Mouse (Mus musculus) olfactory bulb, adult 2 months (tissue): ENCODE measurements around the gene Usp46. TPM values are rescaled to one million over a fixed set of nuclear protein-coding genes. Genes with fewer than 3 reads are reported as not detected.
"Not testable (repeated sequence)": the region's sequence is repeated elsewhere in the genome, so short reads cannot be mapped to it uniquely, and the experiment has no call there.

ENCODE experiments used
- H3K27ac ChIP-seq: fragments of 200-500 bp; 2 replicates; pipeline ENCODE4 v1.5.1; 2012; ENCODE audit warnings: low read depth, low read length; ENCODE audit not compliant: insufficient read depth
- H3K4me1 ChIP-seq: fragments of 200-500 bp; 2 replicates; pipeline ENCODE4 v1.6.1; 2012; ENCODE audit warnings: low read length; ENCODE audit not compliant: control insufficient read depth, insufficient read depth
- H3K4me3 ChIP-seq: fragments of 200-500 bp; 2 replicates; pipeline ENCODE4 v1.5.1; 2012; ENCODE audit warnings: mild to moderate bottlenecking, low read depth, low read length, moderate library complexity; ENCODE audit not compliant: insufficient read depth
- CTCF ChIP-seq: fragments of 200-500 bp; IDR thresholded peaks from 2 replicates; pipeline ENCODE4 v1.5.1; 2012; ENCODE audit warnings: low read depth, mild to moderate bottlenecking, low read length, moderate library complexity; ENCODE audit not compliant: insufficient read depth
- POLR2A ChIP-seq: fragments of 200-500 bp; IDR thresholded peaks from 2 replicates; pipeline ENCODE4 v1.6.1; 2012; ENCODE audit warnings: mild to moderate bottlenecking, low read depth, low read length, moderate library complexity; ENCODE audit not compliant: insufficient read depth
- WGBS: fragments of 180-500 bp; shearing (Covaris S2); methylation state at CpG from one replicate; pipeline ENCODE4 v1.1.7; 2018; 5-methylcytosine and 5-hydroxymethylcytosine counted together
- polyA plus RNA-seq: library from polyadenylated mRNA; stranded (reverse); fragments of >200 nt; gene quantifications from 2 replicates; pipeline ENCODE4 v1.2.4, GENCODE M21; 2012; ENCODE audit warnings: low replicate concordance; ENCODE audit not compliant: missing spikeins, insufficient read depth, insufficient read length

The Usp46 gene
- polyA plus RNA-seq, 1 experiment: 164 TPM

GRCm38 (mm10) chr5:74078400-74078799, 10.2 kb upstream of the Usp46 start:
- WGBS: 97% methylated on average over 1 of the region's 1 CpGs
- 0 out of 2 replicates have a peak overlapping the region, but pooled peaks have one; percentile 48 for H3K27ac ChIP-seq

GRCm38 (mm10) chr5:74077959-74078358, 9.7 kb upstream of the Usp46 start:
- peak overlapping the region; percentile 53; the same call in 1 of the 2 replicates for H3K27ac ChIP-seq
- H3K4me1 ChIP-seq: peaks cover 7% of the 10 kb centered on the region
- 22% methylated on average over 8 of the region's 8 CpGs for WGBS
- no peak overlapping the region for H3K4me3 ChIP-seq
- no peak for TF ChIP-seq CTCF
- TF ChIP-seq POLR2A: no peak

More at GRCm38 (mm10) chr5:74078400-74078799, 10.2 kb upstream of the Usp46 start:
- peaks cover 7% of the 10 kb centered on the region for H3K4me1 ChIP-seq
- TF ChIP-seq POLR2A (no peak), CTCF (no peak)
- no peak overlapping the region for H3K4me3 ChIP-seq

- TF ChIP-seq CTCF (no peak), POLR2A (no peak)
- 30% methylated on average over 9 of the region's 9 CpGs for WGBS
- H3K27ac ChIP-seq: no peak overlapping the region
- H3K4me1 ChIP-seq: peaks cover 7% of the 10 kb centered on the region
- no peak overlapping the region for H3K4me3 ChIP-seq
Observed at GRCm38 (mm10) chr5:74076759-74077158, 8.5 kb upstream of the Usp46 start.

- H3K4me1 ChIP-seq, H3K27ac ChIP-seq, H3K4me3 ChIP-seq: not testable (repeated sequence)
- WGBS: 88% methylated on average over 5 of the region's 5 CpGs
Observed at GRCm38 (mm10) chr5:74070564-74070963, 2.3 kb upstream of the Usp46 start.

- H3K4me3 ChIP-seq: peak overlapping the region; percentile 99
- 1% methylated on average over 18 of the region's 18 CpGs for WGBS
- peaks cover 10% of the 10 kb centered on the region for H3K4me1 ChIP-seq
- peak overlapping the region; percentile 97 for H3K27ac ChIP-seq
- TF ChIP-seq POLR2A (no peak), CTCF (no peak)
Observed at GRCm38 (mm10) chr5:74068714-74069321, 587 bp upstream of the Usp46 start.

- peaks cover 12% of the 10 kb centered on the region for H3K4me1 ChIP-seq
- H3K27ac ChIP-seq: peak overlapping the region; percentile 37; the same call in 1 of the 2 replicates
- WGBS: 11% methylated on average over 4 of the region's 4 CpGs
- H3K4me3 ChIP-seq: peak overlapping the region; percentile 48
- TF ChIP-seq CTCF: no peak
- no peak for TF ChIP-seq POLR2A
Observed at GRCm38 (mm10) chr5:74067346-74067745, 885 bp downstream of the Usp46 start.

- Histone ChIP-seq H3K27ac (peak overlapping the region; percentile 93), H3K4me1 (peaks cover 14% of the 10 kb centered on the region), H3K4me3 (peak overlapping the region; percentile 48)
- 25% methylated on average over 12 of the region's 12 CpGs for WGBS
- no peak for TF ChIP-seq CTCF
- no peak for TF ChIP-seq POLR2A
Observed at GRCm38 (mm10) chr5:74066416-74067115, 1.7 kb downstream of the Usp46 start.

- TF ChIP-seq POLR2A (no peak), CTCF (no peak)
- H3K4me3 ChIP-seq: peak overlapping the region; percentile 48
- peaks cover 19% of the 10 kb centered on the region for H3K4me1 ChIP-seq
- H3K27ac ChIP-seq: peak overlapping the region; percentile 93
- 33% methylated on average over 11 of the region's 11 CpGs for WGBS
Observed at GRCm38 (mm10) chr5:74065565-74066275, 2.5 kb downstream of the Usp46 start.

- Histone ChIP-seq H3K4me1 (peaks cover 19% of the 10 kb centered on the region), H3K4me3 (peak overlapping the region; percentile 51), H3K27ac (peak overlapping the region; percentile 95)
- WGBS: 38% methylated on average over 7 of the region's 7 CpGs
- TF ChIP-seq POLR2A (no peak), CTCF (no peak)
Observed at GRCm38 (mm10) chr5:74064844-74065243, 3.4 kb downstream of the Usp46 start.
